Mouse (Mus musculus) cortical plate, adult 2 months (tissue): ENCODE measurements around the gene C4b.
"Not testable (repeated sequence)": the region's sequence is repeated elsewhere in the genome, so short reads cannot be mapped to it uniquely, and the experiment has no call there.

ENCODE experiments used
- CTCF ChIP-seq: fragments of 200-500 bp; IDR thresholded peaks from 2 replicates; pipeline ENCODE4 v1.5.1; 2011; ENCODE audit warnings: mild to moderate bottlenecking, control low read depth, low read length; ENCODE audit not compliant: insufficient read depth; ENCODE audit errors: extremely low read depth
- POLR2A ChIP-seq: fragments of 200-500 bp; IDR thresholded peaks from 2 replicates; pipeline ENCODE4 v1.6.1; 2011; ENCODE audit warnings: mild to moderate bottlenecking, low read length, control low read depth; ENCODE audit not compliant: insufficient read depth; ENCODE audit errors: extremely low read depth

DNA sequence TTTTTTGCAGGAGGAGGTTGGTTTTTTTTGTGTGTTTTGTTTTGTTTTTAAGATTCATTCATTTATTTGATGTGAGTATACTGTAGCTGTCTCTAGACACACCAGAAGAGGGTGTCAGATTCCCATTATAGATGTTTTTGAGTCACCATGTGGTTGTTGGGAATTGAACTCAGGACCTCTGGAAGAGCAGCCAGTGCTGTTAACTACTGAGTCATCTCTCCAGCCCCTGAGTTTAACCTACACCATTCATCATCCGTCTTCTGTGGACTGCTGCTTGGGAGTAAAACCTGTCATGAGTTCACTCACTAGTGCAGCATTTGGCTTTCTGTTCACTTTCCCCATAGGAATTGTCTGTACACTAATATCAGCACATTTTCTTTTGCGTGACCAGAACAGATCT, 37.2 kb downstream of the C4b start:
- TF ChIP-seq POLR2A, CTCF: not testable (repeated sequence)
